Mouse (Mus musculus) MN1 (cell line): Measurements from ENCODE around the gene Gm27029.
"Not testable (repeated sequence)": the region's sequence is repeated elsewhere in the genome, so short reads cannot be mapped to it uniquely, and the experiment has no call there.

Source experiments
- DNase-seq: peaks from one replicate; pipeline ENCODE4 v3.0.0-alpha.2; 2016; ENCODE audit warnings: low spot score

Gm27029 gene

DNA sequence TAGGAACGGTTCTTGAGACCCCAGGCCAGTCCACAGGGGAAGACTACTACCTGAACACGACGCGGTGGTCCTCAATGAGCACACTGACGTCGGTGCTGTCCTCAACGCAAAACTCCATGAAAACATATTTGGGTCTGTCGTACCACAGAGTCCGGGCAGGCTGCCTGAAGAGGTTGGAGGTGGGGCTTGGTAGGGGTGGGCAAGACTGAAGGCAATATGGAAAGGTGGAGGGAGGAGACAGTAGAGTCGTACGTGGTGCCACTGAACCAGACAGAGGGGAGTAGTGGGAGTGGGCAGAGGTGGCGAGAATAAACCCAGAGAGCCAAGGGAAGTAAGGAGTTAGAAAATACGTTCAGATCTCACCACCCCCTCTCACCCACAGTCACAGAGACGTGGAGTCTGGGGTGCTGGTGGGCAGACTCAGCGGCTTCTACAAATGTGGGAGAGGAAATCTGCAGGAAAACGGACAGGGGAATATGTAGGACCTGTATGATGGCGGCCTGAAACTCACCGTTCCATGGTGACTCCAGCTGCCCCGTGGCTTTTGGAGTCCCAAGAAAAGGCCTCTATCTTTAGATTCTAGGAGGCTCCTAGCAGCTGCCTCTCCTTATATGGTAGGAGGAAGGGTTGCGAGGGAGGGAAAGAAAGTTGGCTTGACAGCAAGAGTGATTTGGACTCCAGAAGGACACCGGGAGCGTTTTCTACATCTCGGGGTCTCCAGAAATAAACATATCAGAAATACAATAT, at the start of gene Gm27029:
Gene Gm27029, minus strand, starts transcription at position 692 of the 747 bp plus-strand sequence.
- DNase-seq, result peak; percentile 52

DNA sequence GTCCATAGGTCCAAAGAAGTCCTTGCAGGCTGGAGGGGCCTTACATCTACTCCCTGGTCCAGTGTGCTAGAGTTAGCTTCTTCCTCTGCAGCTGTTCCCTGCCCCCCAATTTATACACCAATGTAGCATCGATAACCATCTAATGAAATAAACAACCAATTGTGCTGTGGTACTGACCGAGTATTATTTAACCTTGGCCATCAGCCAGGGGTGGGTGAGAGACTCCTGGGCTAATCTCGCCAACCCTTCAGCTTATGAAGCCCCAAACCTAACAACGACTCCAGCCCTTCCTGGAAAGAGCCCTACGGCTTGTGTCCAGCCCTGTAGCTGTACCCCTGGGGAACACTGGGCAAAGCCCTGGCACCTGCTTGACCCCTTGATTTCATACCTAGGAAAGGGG, 49.7 kb upstream of the Gm27029 start:
- DNase-seq, result no peak

DNA sequence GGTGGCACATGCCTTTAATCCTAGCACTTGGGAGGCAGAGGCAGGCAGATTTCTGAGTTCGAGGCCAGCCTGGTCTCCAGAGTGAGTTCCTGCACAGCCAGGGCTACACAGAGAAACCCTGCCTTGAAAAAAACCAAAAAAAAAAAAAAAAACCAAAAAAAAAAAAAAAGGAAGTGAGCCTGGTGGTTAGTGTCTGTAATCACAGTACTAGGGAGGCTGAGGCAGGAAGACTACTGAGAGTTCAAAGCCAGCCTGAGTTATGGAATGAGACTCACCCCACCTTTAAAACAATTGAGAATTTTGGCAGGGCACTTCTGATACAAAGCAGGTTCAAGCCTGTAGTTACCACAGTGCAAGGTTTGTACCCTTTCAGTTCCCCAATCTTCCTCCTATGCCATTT, 49.1 kb upstream of the Gm27029 start:
- not testable (repeated sequence) for DNase-seq

DNA sequence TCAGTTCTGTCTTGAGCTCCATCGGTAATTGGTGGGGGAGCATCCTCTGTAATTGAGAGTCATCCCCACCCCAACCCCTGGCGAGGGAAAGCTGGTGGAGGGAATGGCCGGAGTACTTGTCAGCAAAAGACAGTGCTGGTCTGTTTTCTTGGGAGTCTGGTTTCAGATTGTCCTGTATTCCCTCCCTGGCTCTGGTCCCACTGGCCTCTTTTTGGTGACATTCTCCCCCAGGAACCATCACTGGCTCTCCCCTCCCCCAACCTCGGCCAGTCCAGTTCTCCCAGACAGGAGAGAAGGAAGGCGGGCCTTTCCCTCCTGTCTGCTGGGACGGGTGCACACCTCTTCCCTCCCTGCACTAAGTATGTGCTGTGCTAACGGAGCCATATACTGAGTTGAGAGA, 47.7 kb upstream of the Gm27029 start:
- peak; percentile 34 for DNase-seq

DNA sequence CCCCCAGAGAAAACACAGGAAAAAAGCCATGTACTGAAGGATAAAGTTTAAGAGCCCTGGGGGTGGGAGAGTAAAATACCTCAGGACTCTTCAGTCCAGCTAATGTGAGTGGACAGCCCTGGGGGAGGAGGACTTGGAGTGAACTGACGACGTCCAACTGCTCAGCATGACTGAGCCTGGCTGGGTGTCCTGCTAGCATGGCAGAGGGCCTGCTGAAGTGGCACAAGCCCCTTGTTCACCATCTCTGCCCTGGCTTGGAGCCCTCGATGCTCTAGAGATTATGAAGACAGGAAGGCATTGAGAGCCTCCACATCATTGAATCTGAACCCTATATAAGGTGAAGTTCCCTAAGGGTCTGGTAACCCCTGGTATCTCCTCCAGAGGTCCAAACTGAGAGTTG, 47.3 kb upstream of the Gm27029 start:
- no peak for DNase-seq

DNA sequence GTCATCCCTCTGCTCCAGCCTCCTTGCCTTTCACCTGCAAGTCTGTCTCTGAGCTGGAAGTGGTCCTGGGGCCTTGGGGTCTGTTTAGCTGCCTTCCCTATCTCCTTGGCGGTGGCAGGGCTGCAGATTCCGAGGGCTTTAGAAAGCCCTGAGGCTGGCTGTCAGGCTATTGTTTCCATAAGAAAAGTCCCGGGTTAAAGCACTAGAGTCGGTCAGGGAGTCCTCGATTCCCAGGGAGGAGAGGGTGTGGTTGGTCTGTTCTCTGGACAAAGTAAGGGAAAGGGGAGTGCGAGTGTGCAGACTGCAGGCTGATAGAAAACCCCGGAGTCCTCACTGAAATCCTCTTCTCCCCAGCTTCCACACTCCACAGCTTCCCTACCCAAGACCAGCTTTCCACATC, 45.6 kb upstream of the Gm27029 start:
- no peak for DNase-seq

DNA sequence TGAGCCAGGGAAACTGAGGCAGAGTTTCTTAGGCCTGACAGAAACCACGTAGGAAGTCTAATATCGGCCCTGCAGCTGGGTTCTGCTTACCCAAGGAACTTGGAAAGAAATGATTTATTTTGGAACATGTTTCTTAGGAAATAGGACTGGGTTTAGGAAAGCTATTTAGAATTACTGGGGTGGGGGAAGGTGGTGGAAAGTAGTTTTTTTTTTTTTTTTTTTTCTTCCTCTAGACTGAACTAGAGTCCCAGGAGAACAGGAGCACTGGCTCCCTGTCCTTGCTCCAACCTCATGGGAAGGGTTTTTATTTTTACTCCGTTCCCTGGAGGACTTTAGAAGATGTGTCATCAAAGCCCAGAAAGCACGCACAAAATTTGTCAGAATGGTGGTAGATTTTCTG, 44.6 kb upstream of the Gm27029 start:
- DNase-seq, result no peak

DNA sequence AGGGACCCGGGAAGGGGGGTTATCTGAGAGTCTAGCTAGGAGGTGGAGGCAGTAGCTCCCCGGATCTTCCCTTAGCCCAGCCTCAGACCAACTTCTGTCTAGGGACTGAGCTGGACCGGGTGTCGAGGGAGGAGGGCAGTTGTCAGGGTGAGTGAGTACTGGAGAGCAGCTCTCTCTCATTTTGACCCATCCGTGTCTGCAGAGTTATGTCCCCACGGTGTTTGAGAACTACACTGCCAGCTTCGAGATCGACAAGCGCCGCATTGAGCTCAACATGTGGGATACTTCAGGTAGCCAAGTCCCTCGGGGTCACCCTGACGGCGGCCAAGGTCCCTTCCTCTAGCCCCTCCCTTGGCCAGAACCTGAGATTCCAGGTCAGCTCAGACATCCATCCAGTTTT, 44.1 kb upstream of the Gm27029 start:
- DNase-seq, result no peak

DNA sequence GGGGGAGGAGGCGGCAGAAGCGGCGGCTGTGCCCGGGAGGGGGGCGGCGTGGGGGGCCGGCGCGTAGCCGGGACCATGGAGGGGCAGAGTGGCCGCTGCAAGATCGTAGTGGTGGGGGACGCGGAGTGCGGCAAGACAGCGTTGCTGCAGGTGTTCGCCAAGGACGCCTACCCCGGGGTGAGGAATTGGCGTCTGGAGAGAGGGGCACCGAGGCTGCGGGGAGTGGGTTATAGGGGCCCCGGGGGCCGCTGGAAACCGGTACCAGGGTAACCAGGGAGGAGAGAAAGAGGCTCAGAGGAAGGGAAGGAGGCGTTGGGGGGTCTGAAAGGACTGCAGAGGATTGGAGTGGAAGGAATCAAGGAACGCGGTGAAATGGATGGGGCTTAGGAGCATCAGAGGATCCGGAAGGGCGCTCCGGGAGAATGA, 43.7 kb upstream of the Gm27029 start:
- no peak for DNase-seq

DNA sequence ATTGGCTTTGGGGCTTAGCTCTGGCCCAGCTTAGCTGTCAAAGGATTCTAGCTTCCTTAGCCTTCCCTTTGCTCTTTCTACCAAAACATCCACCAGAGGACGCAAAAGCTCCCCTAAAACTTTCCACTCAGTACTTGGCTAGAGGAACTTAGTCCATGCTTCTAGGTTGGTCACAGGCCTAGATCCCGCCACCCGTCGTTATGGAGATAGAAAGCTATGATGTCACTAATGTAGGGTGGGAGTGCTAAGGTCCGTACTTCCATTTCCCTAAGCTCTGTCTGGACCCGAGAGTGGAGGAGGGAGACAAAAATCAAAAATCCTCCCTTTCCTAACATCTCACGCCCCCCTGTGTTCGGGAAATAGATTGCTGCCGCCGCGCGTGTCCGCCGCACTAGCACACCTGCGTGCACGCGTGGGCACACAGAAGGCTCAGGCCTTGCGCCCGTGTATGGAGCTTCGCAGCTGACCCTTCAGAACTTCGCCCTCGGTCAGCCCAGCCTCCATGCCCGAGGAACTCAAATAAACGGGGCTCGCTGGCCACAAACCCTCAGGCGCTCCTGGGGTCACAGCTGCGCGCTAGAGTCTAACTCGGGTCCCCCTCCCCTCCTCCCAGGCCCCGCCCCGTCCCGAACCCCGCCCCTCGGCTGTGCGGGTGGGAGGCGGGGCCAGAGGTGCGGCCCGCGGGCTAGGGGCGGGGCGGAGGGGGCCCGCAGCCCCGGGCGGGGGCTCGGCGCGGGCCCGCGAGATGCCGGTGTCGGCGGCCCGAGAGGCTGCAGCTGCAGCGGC, 43.1 kb upstream of the Gm27029 start:
- DNase-seq, result peak; percentile 84

DNA sequence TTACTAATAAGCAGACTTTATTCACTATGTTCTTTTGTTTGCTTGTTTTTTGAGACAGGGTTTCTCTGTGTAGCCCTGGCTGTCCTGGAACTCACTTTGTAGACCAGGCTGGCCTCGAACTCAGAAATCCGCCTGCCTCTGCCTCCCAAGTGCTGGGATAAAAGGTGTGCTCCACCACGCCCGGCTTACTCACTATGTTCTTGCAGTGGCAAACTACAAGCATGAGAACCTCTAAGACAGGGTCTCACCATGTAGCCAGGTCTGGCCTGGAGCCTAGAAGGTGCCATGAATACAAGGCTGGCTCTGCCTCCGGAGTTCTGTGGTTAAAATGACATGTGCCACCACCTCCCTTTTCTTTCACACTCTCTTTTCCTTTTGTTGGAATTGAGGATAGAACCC, 42.0 kb upstream of the Gm27029 start:
- DNase-seq, result not testable (repeated sequence)

DNA sequence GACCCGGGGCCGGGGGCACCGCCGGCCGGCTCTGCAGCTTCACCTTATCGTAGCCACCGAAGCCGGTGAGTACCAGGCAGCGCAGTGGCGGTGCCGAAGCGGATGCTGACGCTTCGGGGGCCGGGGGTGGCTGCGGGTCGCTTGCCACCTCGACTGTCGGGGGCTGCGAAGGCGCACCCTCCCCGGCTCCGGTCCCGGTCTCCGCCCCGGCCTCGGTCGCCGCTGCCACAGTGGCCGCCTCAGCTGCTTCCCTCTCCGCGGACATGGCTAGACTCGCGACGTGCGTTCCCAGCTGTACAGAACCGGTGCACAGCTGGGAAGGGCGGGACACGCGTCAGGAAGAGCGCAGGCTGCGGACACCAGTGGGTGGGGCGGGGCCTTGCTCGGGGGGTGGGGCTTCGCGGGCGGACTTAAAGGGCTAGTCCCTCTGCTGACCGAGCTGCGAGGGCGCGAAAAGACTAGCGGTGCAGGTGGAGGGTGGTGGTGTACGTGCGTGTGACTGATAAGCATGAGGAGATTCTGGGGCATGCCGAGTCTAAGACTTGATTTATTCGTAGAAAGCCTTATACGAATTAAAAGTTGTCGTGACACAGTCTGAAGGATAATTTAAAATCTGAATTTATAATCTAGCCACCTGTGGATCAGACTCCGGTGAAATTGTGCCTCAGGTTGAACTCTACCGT, 41.4 kb upstream of the Gm27029 start, which contains the start of gene Vat1:
Gene Vat1, minus strand, starts transcription at position 362 of the 683 bp plus-strand sequence.
- DNase-seq, result peak; percentile 78

DNA sequence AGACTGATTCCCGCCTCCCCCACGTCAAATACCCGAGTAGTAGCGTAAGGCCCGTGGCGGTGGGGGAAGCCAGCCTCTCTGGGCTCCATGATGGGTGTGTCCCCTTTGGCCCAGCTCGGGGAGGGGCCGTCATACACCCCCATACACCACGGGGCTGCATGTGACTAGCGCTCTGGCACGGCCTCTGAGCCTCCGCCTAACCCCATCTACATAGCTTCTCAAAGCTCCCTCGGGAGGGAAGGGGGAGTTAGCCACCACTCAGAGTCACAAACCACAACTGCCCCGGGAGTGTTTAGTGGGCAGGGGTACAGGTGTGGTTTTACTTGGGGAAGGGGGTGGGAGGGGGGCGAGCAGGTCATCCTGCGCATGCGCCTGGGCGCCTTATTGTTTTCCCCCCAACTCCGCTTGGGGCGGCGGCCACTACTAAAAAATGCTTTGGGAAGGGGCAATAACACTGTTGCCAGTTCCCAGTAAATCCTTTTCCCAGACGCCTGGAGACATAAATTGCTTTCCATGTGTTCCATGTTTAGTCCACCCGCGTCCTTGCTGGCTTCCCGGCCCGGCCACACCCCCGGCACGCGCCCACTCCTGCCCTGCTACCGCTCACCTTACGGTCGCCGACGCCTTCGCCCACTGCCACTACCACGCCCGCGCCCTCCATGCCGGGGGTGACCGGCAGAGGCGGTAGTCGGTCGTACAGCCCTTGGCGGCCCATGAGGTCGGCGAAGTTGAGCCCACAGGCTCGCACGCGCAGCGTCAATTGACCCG, 40.7 kb upstream of the Gm27029 start:
- DNase-seq, result peak; percentile 79

DNA sequence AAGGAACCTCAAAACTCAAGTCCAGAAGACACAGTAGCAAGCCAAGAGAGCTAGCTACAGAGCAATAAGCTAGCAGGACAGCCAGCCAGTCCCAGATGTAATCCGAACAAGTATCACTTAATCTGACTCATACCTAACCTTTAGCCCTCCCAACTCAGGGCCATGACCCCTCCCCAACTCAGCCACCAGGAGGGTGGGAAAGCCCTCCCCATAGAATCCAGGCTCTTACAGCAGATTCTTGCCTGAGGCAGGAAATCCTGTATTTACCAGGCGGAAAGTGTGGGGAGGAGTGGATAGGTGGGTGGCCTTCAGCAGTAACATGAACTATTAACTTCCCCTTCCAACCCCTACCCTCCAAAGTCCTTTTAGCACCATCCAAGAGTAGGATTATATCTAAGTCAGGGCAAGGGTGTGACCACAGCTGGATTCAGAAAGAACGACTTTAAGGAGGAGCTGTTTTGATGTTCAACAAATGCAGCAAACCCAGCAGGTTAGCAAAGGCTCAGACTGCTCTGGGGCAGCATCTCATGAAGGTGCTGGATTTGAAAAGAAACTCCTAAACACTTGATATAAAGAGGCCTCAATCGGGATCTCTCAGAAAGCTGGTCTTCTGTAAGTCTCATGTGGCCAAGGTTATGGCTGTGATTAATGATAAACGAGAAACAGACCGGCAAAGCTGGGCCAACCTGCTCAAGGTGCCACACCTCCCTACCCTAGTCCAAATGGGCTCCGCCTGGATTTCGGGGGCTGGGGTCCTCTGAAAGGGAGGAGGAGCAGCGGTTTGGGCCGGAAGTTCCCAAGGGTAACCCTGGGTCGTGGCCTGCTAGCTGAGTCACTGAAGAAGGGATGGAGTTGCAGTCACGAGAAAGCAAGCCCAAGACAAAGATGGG, 39.9 kb upstream of the Gm27029 start, which contains the start of gene Rnd2:
Gene Rnd2, plus strand, starts transcription at position 789 of the 890 bp plus-strand sequence.
- DNase-seq, result no peak

DNA sequence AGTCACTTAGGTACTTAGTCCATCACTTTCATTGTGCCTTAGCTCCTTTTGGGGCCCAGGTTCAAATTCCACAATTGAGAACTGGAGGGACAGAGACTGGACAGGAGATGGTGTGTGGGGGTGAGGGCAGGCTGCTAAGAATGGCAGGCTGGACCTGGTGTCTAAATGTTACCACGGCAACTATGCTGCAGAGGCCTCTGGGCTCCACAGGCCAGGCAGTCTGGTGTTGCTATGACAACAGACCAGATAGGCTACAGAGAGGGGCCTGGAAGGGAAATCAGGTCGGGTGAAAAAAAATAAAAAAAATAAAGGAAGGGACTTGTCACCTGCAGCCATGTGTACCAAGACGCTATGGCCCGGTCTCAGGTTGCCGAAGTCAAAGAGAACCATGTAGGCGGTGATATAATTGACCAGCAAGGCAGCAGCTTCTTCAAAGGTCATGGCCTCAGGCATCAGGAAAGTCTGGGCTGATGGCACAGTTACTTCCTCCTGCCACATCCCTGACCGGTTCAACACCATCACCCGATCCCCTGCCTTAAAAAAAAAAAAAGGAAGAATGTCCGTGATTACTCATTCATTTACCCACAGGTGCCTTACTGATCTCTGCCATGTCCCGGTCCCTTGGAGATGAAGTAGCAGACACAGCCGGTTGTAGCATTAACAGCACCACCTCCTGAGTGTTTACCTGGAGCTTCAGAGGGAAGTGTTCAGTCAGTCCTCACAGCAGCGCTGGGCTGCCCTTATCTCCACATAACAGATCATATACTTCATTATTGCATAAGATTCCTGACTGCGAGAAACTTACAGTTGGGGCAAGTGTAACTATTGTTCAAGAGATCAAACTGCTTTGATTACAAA, 38.2 kb upstream of the Gm27029 start:
- DNase-seq, result peak; percentile 83

DNA sequence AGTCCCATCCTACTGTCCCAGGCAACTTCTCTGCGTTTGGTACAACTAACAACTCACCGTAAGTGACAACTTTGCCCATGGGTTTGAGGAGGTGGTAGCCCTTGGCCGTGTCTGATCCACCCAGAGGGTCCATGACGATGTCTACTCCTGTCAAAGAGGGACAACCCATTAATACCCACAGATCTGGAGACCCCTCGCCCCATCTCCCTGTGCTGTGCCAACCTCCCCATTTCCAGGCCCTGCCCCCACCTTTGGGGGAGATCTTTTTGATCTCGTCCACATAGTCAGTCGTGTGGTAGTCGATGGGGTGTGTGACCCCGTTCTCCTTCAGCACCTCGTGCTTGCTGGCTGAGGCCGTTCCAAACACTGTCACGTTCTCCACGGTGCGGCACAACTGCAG, 37.5 kb upstream of the Gm27029 start:
- DNase-seq, result no peak

DNA sequence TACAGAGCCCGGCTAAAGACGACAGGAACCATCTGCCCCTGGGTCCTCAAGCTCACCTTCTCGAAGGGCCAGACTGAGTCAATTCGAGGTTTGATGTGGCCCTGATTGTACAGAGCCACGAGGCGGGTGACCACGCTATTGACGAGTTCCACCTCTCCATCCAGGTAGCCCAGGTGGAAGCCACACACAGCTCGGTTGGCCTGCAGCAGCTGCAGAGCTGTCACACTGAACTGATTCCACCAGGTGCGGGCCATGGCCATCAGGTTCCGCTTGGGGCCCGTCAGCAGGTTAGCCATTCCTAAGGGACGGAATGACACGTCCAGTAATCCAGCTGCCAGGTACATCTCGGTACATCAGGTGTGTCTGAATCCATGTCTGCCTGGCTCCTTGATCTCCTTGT, 35.7 kb upstream of the Gm27029 start:
- no peak for DNase-seq

DNA sequence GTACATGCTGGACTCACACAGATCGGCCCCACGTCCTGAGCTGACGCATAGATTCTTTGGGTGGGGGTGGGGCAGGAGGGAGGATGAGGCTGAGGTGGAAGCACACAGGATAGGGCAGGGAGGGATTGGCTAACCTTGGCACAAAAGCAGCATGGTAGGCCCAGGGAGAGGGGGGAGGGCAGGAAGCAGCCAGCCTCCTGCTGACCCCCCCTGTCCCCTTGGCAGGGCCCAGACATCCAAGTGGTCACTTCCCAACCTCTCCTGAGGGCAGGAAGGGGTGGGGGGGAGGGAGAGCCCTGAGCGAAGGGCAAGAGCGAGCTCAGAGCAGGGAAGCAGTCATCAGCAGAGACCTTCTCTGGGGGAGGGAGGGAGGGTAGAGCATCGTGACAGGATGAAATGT, 35.1 kb upstream of the Gm27029 start:
- DNase-seq, result no peak

DNA sequence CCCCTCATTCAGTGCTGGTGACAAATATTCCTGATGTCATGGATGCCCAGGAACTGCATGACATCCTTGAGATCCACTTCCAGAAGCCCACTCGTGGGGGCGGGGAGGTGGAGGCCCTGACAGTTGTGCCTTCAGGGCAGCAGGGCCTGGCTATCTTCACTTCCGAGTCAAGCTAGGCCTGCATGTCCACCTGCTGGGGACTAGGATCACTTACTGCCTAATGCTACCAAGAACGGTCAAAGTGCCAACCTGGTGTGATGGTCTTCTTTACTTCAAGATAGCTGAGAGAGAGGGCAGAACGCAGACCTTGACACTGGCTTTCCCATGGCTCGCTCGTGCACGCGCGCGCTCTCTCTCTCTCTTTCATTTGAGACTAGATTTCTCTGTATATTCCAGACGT, 33.6 kb upstream of the Gm27029 start:
- no peak for DNase-seq

DNA sequence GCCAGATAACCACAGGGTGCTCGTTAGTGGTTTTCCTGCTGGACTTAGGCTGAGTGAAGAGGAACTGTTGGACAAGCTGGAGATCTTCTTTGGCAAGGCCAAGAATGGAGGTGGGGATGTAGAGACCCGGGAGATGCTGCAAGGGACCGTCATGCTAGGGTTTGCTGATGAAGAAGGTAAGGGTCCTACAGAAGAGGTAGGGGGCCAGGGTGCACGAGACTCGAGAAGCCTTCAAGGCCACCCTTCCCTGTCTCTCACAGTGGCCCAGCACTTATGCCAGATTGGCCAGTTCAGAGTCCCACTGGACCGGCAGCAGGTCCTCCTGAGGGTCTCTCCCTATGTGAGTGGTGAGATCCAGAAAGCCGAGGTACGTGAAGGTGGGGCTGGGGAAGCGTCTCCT, 33.0 kb upstream of the Gm27029 start:
- DNase-seq, result no peak
